Mouse (Mus musculus) heart, postnatal 0 days (tissue): Measurements from ENCODE around the gene Zfp92. TPM values are rescaled to one million over a fixed set of nuclear protein-coding genes. Genes with fewer than 3 reads are reported as not detected.
"Not testable (repeated sequence)": the region's sequence is repeated elsewhere in the genome, so short reads cannot be mapped to it uniquely, and the experiment has no call there.

Experiments
- ATAC-seq: fragments of 200-750 bp; cut with Nextera tagmentation; 2 replicates; pipeline ENCODE4 v1.8.0; 2017; ENCODE audit warnings: low read depth, moderate number of reproducible peaks, moderate library complexity; ENCODE audit not compliant: insufficient read depth
- DNase-seq: peaks from one replicate; pipeline ENCODE4 v3.0.0-alpha.2; 2016; ENCODE audit warnings: low spot score
- H3K27ac ChIP-seq: fragments of 300-500 bp; sonication (generic); 2 replicates; pipeline ENCODE4 v1.5.1; 2014; ENCODE audit warnings: low read depth, mild to moderate bottlenecking
- H3K27me3 ChIP-seq: fragments of 300-500 bp; sonication (generic); 2 replicates; pipeline ENCODE4 v1.6.1; 2014; ENCODE audit warnings: low read length, mixed read lengths; ENCODE audit not compliant: control insufficient read depth, insufficient read depth
- H3K36me3 ChIP-seq: fragments of 300-500 bp; sonication (generic); replicated peaks from 2 replicates; pipeline ENCODE4 v1.6.1; 2014; ENCODE audit warnings: low read length, mixed read lengths; ENCODE audit not compliant: control insufficient read depth, insufficient read depth
- H3K4me1 ChIP-seq: fragments of 300-500 bp; sonication (generic); 2 replicates; pipeline ENCODE4 v1.6.1; 2014; ENCODE audit warnings: antibody characterized with exemption; ENCODE audit not compliant: control insufficient read depth, insufficient read depth
- H3K4me2 ChIP-seq: fragments of 300-500 bp; sonication (generic); 2 replicates; pipeline ENCODE4 v1.6.1; 2014; ENCODE audit warnings: low read depth, mild to moderate bottlenecking, low read length, moderate library complexity
- H3K4me3 ChIP-seq: fragments of 300-500 bp; sonication (generic); 2 replicates; pipeline ENCODE4 v1.5.1; 2014; ENCODE audit warnings: low read depth, low read length
- H3K9ac ChIP-seq: fragments of 300-500 bp; sonication (generic); replicated peaks from 2 replicates; pipeline ENCODE4 v1.6.1; 2014; ENCODE audit warnings: low read depth, low read length, mixed read lengths
- H3K9me3 ChIP-seq: fragments of 300-500 bp; sonication (generic); replicated peaks from 2 replicates; pipeline ENCODE4 v1.6.1; 2016; ENCODE audit warnings: low read length; ENCODE audit not compliant: control insufficient read depth
- CTCF ChIP-seq: IDR thresholded peaks from 2 replicates; pipeline ENCODE4 v1.5.1; 2016; ENCODE audit warnings: antibody characterized with exemption, control low read depth, low read depth
- EP300 ChIP-seq: IDR thresholded peaks from 2 replicates; pipeline ENCODE4 v1.6.1; 2016; ENCODE audit warnings: antibody characterized with exemption, low read depth
- WGBS: fragments of 180-500 bp; shearing (Covaris S2); extraction: QIAGEN DNeasy Blood & Tissue Kit; methylation state at CpG from one replicate; pipeline ENCODE4 v1.1.7; 2014; 5-methylcytosine and 5-hydroxymethylcytosine counted together
- polyA plus RNA-seq: library from polyadenylated mRNA; unstranded; fragments of >200 nt; fragmentation: Nextera tagmentation; extraction: Ambion mirVana; gene quantifications from 2 replicates; pipeline ENCODE4 v1.2.1, GENCODE M21; 2015
- total RNA-seq: library from RNA; depleted of rRNA; stranded (reverse); fragments of >200 nt; gene quantifications from 2 replicates; pipeline ENCODE4 v1.2.3, GENCODE M21; 2014; ENCODE audit warnings: low replicate concordance; rRNA removed

The Zfp92 gene
- 0.76 TPM in 1 of 2 replicates, not detected in the other for total RNA-seq
- not detected in 2 replicates for polyA plus RNA-seq

GRCm38 (mm10) chrX:73410880-73411517, at the start of gene Zfp92:
TSS of gene Zfp92 (plus strand) at chrX:73411096.
- peak within 1 kb of the TSS; percentile 50 for H3K4me2 ChIP-seq
- no peaks in the 10 kb centered on the region for H3K36me3 ChIP-seq
- no peaks in the 10 kb centered on the region for H3K4me1 ChIP-seq
- peak within 1 kb of the TSS; percentile 24 for H3K4me3 ChIP-seq
- no peak for ATAC-seq
- DNase-seq, result no peak
- no peak within 1 kb of the TSS for H3K9ac ChIP-seq
- 17% methylated on average over 20 of the region's 20 CpGs for WGBS
- no peaks in the 10 kb centered on the region for H3K27me3 ChIP-seq
- TF ChIP-seq CTCF (no peak), EP300 (no peak)
- H3K9me3 ChIP-seq, result 0 out of 2 replicates have a peak, but pooled peaks cover 3% of the 10 kb centered on the region
- H3K27ac ChIP-seq, result no peak within 1 kb of the TSS

- no peaks in the 10 kb centered on the region for H3K27me3 ChIP-seq
- H3K9me3 ChIP-seq, result no peaks in the 10 kb centered on the region
- no peak overlapping the region for H3K9ac ChIP-seq
- H3K36me3 ChIP-seq, result peaks cover 6% of the 10 kb centered on the region
- ATAC-seq, result no peak
- no peak overlapping the region for H3K4me3 ChIP-seq
- TF ChIP-seq EP300, result no peak
- no peak for TF ChIP-seq CTCF
- H3K4me1 ChIP-seq, result no peaks in the 10 kb centered on the region
- H3K27ac ChIP-seq, result no peak overlapping the region
- no peak overlapping the region for H3K4me2 ChIP-seq
- DNase-seq, result no peak
These were observed 47.6 kb upstream of the Zfp92 start for GRCm38 (mm10) chrX:73363291-73363690.

GRCm38 (mm10) chrX:73384419-73384818, 26.5 kb upstream of the Zfp92 start:
- 66% methylated on average over 6 of the region's 6 CpGs for WGBS
- no peak for TF ChIP-seq CTCF
- no peak for TF ChIP-seq EP300
- Histone ChIP-seq H3K27me3 (no peaks in the 10 kb centered on the region), H3K4me1 (no peaks in the 10 kb centered on the region), H3K36me3 (no peaks in the 10 kb centered on the region), H3K9me3 (no peaks in the 10 kb centered on the region), H3K9ac (no peak overlapping the region), H3K27ac (no peak overlapping the region), H3K4me3 (no peak overlapping the region), H3K4me2 (no peak overlapping the region)
- DNase-seq (no peak), ATAC-seq (no peak)

GRCm38 (mm10) chrX:73384924-73385323, 26.0 kb upstream of the Zfp92 start:
- Histone ChIP-seq H3K36me3 (no peaks in the 10 kb centered on the region), H3K4me2 (no peak overlapping the region), H3K9me3 (no peaks in the 10 kb centered on the region), H3K27me3 (no peaks in the 10 kb centered on the region), H3K9ac (no peak overlapping the region), H3K4me3 (no peak overlapping the region), H3K4me1 (no peaks in the 10 kb centered on the region), H3K27ac (no peak overlapping the region)
- DNase-seq, result no peak
- TF ChIP-seq EP300, result no peak
- TF ChIP-seq CTCF, result no peak
- ATAC-seq, result no peak
- 29% methylated on average over 1 of the region's 1 CpGs for WGBS

- DNase-seq (no peak), ATAC-seq (no peak)
- no peak for TF ChIP-seq CTCF
- no peak for TF ChIP-seq EP300
- no peaks in the 10 kb centered on the region for H3K9me3 ChIP-seq
- H3K27me3 ChIP-seq, result no peaks in the 10 kb centered on the region
- H3K4me2 ChIP-seq, result no peak overlapping the region
- H3K9ac ChIP-seq, result no peak overlapping the region
- H3K4me3 ChIP-seq, result no peak overlapping the region
- H3K4me1 ChIP-seq, result no peaks in the 10 kb centered on the region
- no peak overlapping the region for H3K27ac ChIP-seq
- 54% methylated on average over 4 of the region's 4 CpGs for WGBS
- H3K36me3 ChIP-seq, result no peaks in the 10 kb centered on the region
These were observed 19.4 kb upstream of the Zfp92 start for GRCm38 (mm10) chrX:73391481-73391880.

GRCm38 (mm10) chrX:73396446-73396845, 14.4 kb upstream of the Zfp92 start:
- ATAC-seq (no peak), DNase-seq (no peak)
- Histone ChIP-seq H3K27me3 (no peaks in the 10 kb centered on the region), H3K9ac (no peak overlapping the region), H3K4me2 (no peak overlapping the region), H3K4me1 (no peaks in the 10 kb centered on the region), H3K4me3 (no peak overlapping the region), H3K27ac (no peak overlapping the region), H3K9me3 (no peaks in the 10 kb centered on the region), H3K36me3 (no peaks in the 10 kb centered on the region)
- TF ChIP-seq CTCF (no peak), EP300 (no peak)
- 93% methylated on average over 1 of the region's 1 CpGs for WGBS

- H3K27ac ChIP-seq, H3K36me3 ChIP-seq, H3K4me3 ChIP-seq, H3K4me2 ChIP-seq, H3K9me3 ChIP-seq, H3K9ac ChIP-seq, H3K4me1 ChIP-seq, DNase-seq, ATAC-seq, H3K27me3 ChIP-seq: not testable (repeated sequence)
- WGBS, result 40% methylated on average over 1 of the region's 2 CpGs
These were observed 12.3 kb upstream of the Zfp92 start, which contains the start of gene Gm18336 for GRCm38 (mm10) chrX:73398636-73399035. TSS of gene Gm18336 (minus strand) at chrX:73398736.
